Mouse (Mus musculus) urinary bladder, adult 2 months (tissue): ENCODE results near the gene Olfml2a. TPM values are rescaled to one million over a fixed set of nuclear protein-coding genes. Genes with fewer than 3 reads are reported as not detected.

ENCODE experiments used
- DNase-seq: peaks from one replicate; pipeline ENCODE4 v3.0.0; 2022; ENCODE audit warnings: low spot score
- polyA plus RNA-seq: library from polyadenylated mRNA; depleted of rRNA; stranded (reverse); fragments of >200 nt; gene quantifications from 2 replicates; pipeline ENCODE4 v1.2.3, GENCODE M21; 2012

The Olfml2a gene
- polyA plus RNA-seq, 1 experiment = 7.7 TPM

GRCm38 (mm10) chr2:38937396-38937795 lies 5.6 kb downstream of the Olfml2a start:
- no peak for DNase-seq

- no peak for DNase-seq
Observed at GRCm38 (mm10) chr2:38938007-38938406, 6.2 kb downstream of the Olfml2a start.

GRCm38 (mm10) chr2:38939047-38939446 lies 7.3 kb downstream of the Olfml2a start:
- no peak for DNase-seq

- DNase-seq = no peak
Observed at GRCm38 (mm10) chr2:38941426-38941825, 9.6 kb downstream of the Olfml2a start.

- DNase-seq = no peak
Observed at GRCm38 (mm10) chr2:38941898-38942297, 10.1 kb downstream of the Olfml2a start.

GRCm38 (mm10) chr2:38943161-38943560 lies 11.4 kb downstream of the Olfml2a start:
- no peak for DNase-seq

- DNase-seq = no peak
Observed at GRCm38 (mm10) chr2:38943977-38944376, 12.2 kb downstream of the Olfml2a start.

GRCm38 (mm10) chr2:38944460-38945161 lies 12.8 kb downstream of the Olfml2a start:
- DNase-seq = no peak

- no peak for DNase-seq
Observed at GRCm38 (mm10) chr2:38947566-38947965, 15.8 kb downstream of the Olfml2a start.

- no peak for DNase-seq
Observed at GRCm38 (mm10) chr2:38950281-38950719, 18.5 kb downstream of the Olfml2a start.

- peak; percentile 36 for DNase-seq
Observed at GRCm38 (mm10) chr2:38953152-38953883, 21.5 kb downstream of the Olfml2a start.

GRCm38 (mm10) chr2:38956062-38956461 lies 24.3 kb downstream of the Olfml2a start:
- DNase-seq = no peak

- no peak for DNase-seq
Observed at GRCm38 (mm10) chr2:38957671-38958223, 26.0 kb downstream of the Olfml2a start.

GRCm38 (mm10) chr2:38964198-38964597 lies 32.4 kb downstream of the Olfml2a start:
- DNase-seq = no peak

GRCm38 (mm10) chr2:38969650-38970049 lies 37.9 kb downstream of the Olfml2a start:
- DNase-seq = no peak

GRCm38 (mm10) chr2:38970057-38970456 lies 38.3 kb downstream of the Olfml2a start:
- no peak for DNase-seq

GRCm38 (mm10) chr2:38973223-38973622 lies 41.4 kb downstream of the Olfml2a start:
- DNase-seq = no peak

- DNase-seq = no peak
Observed at GRCm38 (mm10) chr2:38973701-38974100, 41.9 kb downstream of the Olfml2a start.

GRCm38 (mm10) chr2:38974171-38974570 lies 42.4 kb downstream of the Olfml2a start:
- DNase-seq = no peak

GRCm38 (mm10) chr2:38975181-38975580 lies 43.4 kb downstream of the Olfml2a start:
- no peak for DNase-seq

GRCm38 (mm10) chr2:38975941-38976805 lies 44.4 kb downstream of the Olfml2a start:
- no peak for DNase-seq

- no peak for DNase-seq
Observed at GRCm38 (mm10) chr2:38977837-38978236, 46.1 kb downstream of the Olfml2a start.
